Mouse (Mus musculus) testis, adult 2 months (tissue): ENCODE data around the gene Akap5. TPM values are rescaled to one million over a fixed set of nuclear protein-coding genes. Genes with fewer than 3 reads are reported as not detected.

ENCODE experiments used
- H3K27ac ChIP-seq: fragments of 200-500 bp; 2 replicates; pipeline ENCODE4 v1.5.1; 2012; ENCODE audit warnings: low read depth, low read length; ENCODE audit not compliant: control insufficient read depth, insufficient read depth
- H3K27me3 ChIP-seq: fragments of 200-500 bp; 2 replicates; pipeline ENCODE4 v1.6.1; 2012; ENCODE audit warnings: mild to moderate bottlenecking, low read length, moderate library complexity; ENCODE audit not compliant: control insufficient read depth, insufficient read depth
- H3K36me3 ChIP-seq: fragments of 200-500 bp; 2 replicates; pipeline ENCODE4 v1.6.1; 2012; ENCODE audit warnings: mild to moderate bottlenecking, low read length; ENCODE audit not compliant: control insufficient read depth, insufficient read depth
- H3K4me1 ChIP-seq: fragments of 200-500 bp; 2 replicates; pipeline ENCODE4 v1.6.1; 2012; ENCODE audit warnings: low read length; ENCODE audit not compliant: control insufficient read depth, insufficient read depth
- H3K4me3 ChIP-seq: fragments of 200-500 bp; 2 replicates; pipeline ENCODE4 v1.5.1; 2012; ENCODE audit warnings: low read depth, mild to moderate bottlenecking, low read length, moderate library complexity, mixed read lengths; ENCODE audit not compliant: control insufficient read depth
- CTCF ChIP-seq: fragments of 200-500 bp; IDR thresholded peaks from 2 replicates; pipeline ENCODE4 v1.5.1; 2012; ENCODE audit warnings: low read depth, mild to moderate bottlenecking, inconsistent platforms, low read length, moderate library complexity; ENCODE audit not compliant: control insufficient read depth, insufficient read depth, insufficient replicate concordance
- POLR2A ChIP-seq: fragments of 200-500 bp; IDR thresholded peaks from 2 replicates; pipeline ENCODE4 v1.6.1; 2012; ENCODE audit warnings: low read depth, mild to moderate bottlenecking, inconsistent platforms, low read length, moderate library complexity; ENCODE audit not compliant: control insufficient read depth
- polyA plus RNA-seq: library from polyadenylated mRNA; depleted of rRNA; stranded (reverse); fragments of >200 nt; gene quantifications from 2 replicates; pipeline ENCODE4 v1.2.3, GENCODE M21; 2012; rRNA removed

The Akap5 gene
- 0.16 TPM in 2 replicates for polyA plus RNA-seq

DNA sequence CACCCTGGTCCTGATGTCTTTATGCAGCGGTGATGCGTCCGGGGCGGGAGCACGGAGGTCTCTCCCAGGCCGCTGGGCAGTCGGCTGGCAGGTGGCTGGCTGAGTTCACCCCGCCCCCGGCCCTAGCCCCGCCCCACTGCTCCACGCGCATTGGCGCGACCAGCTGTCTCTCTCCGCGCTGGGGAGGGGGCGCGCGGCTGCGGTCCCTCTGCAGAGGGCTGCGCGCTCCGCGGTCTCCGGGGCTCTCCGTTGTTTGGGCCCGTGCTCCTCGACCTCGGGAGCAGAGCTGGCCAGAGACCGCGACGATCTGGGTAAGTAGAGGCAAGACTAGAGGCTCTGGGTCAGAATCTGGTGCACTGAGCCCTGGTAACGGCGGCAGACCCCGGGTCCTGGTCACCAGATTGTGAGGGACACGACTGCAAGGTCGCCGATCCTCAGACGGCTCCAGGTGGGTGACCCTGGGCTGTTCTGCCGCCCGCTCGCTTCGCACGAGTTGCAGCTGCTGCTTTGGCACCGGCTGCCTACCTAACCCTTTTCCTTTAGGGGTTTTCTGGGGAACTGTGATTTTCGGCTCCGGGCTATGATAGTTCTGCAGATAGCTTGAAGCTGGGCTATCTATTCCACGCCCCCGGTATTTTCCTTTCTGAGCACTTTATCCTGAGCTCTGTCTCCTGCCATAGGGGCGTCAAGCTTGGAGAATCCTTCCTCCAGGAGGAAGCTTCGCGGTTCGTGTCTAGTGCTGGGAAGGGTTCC lies at the start of gene Akap5:
Gene Akap5 (plus strand): TSS at position 213 of the 753 bp plus-strand sequence.
- H3K27me3 ChIP-seq, result no peaks in the 10 kb centered on the region
- TF ChIP-seq POLR2A (no peak), CTCF (no peak)
- H3K27ac ChIP-seq, result no peak within 1 kb of the TSS
- H3K4me3 ChIP-seq, result peak within 1 kb of the TSS; percentile 88
- peaks cover 15% of the 10 kb centered on the region for H3K4me1 ChIP-seq
- no peaks in the 10 kb centered on the region for H3K36me3 ChIP-seq

DNA sequence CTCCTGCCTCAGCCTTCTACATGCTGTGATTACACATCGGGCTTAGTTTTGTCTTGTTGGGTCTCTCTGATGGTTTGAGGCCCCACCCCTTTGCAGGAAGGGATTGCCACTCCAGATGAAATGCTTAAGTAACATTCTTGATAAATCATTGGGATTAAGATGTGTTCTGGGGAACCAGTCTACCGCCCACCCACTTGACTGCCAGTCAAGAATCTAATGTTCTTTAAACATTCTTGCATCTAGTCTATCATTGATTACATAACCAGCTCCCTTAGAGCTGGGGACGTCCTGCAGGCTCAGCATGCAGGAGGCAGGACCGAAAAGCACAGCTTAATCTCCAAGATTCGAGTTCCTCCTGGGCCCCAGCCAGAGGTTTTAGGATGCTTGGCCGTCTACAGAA lies 46.5 kb upstream of the Akap5 start:
- Histone ChIP-seq H3K4me1 (peaks cover 2% of the 10 kb centered on the region; the same call in 1 of the 2 replicates), H3K27me3 (no peaks in the 10 kb centered on the region), H3K36me3 (no peaks in the 10 kb centered on the region), H3K4me3 (no peak overlapping the region), H3K27ac (no peak overlapping the region)
- TF ChIP-seq CTCF (no peak), POLR2A (no peak)

DNA sequence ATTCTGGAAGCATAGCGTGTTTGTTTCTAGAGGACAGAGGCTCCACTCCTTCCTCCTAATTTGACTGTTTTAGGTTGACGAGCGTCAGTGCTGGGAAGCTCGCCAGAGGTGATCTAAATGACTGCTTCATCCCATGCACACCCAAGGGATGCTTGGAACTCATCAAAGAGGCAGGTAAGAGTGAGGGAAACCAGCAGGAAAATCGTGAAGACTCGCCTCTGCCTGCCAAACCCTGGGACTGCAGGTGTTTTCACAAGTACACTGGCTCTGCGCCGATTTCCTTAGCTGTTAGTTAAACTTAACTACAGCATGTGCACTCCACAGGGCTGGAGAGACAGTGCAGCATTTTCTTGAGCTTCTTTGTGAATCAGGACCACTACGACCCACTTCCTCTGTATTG lies 44.1 kb upstream of the Akap5 start:
- TF ChIP-seq POLR2A (no peak), CTCF (no peak)
- Histone ChIP-seq H3K4me3 (no peak overlapping the region), H3K36me3 (no peaks in the 10 kb centered on the region), H3K27me3 (no peaks in the 10 kb centered on the region), H3K4me1 (peaks cover 2% of the 10 kb centered on the region; the same call in 1 of the 2 replicates), H3K27ac (no peak overlapping the region)

DNA sequence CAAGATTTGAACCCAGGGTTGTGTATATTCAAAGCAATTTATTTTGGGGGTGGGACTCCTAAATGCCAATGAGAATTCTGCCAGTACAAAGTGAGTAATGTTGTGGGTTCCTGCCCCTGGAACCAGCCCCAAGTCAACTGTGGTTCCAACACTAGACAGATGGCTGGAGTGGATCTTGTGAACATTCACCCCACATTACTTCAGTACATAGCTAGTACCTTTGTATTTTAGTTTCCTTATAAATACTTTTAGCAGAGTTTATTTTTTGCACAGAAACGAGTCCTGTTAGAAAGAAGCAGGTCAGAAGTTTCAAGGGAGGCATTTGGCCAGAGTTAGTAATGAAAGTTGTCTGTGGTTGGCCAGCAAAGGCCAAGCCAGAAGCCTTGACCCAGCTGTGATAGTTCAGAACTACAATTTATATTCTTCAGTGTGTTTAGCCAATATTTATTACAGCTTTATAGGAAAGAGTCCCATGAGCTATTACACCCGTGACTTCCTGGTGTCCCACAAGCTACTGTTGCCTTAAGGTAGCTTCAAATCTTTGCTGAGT lies 43.5 kb upstream of the Akap5 start:
- H3K27ac ChIP-seq, result no peak overlapping the region
- no peak overlapping the region for H3K4me3 ChIP-seq
- H3K27me3 ChIP-seq, result no peaks in the 10 kb centered on the region
- peaks cover 2% of the 10 kb centered on the region; the same call in 1 of the 2 replicates for H3K4me1 ChIP-seq
- no peaks in the 10 kb centered on the region for H3K36me3 ChIP-seq
- no peak for TF ChIP-seq POLR2A

DNA sequence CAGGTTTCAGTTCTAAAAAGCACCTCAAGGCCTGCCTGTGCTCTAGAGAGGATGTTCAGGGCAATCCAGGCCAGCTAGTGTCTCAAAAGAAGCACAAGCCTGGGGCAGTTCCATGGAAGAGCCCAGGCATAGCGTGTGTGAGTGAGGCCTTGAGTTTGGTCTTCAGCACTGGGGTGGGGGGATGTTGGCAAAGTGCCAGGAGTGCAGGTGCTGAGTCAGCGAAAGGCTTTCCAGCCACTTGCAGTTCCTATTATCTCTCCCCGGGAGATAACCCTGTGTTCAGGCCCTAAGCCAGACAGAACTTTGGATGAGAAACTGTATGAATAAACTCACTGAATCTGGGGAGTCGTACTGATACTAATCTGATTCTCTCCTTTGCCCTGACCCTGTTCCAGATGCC lies 42.6 kb upstream of the Akap5 start:
- no peaks in the 10 kb centered on the region for H3K4me1 ChIP-seq
- H3K27me3 ChIP-seq, result no peaks in the 10 kb centered on the region
- H3K4me3 ChIP-seq, result no peak overlapping the region
- H3K27ac ChIP-seq, result no peak overlapping the region
- no peaks in the 10 kb centered on the region for H3K36me3 ChIP-seq
- no peak for TF ChIP-seq CTCF
- TF ChIP-seq POLR2A, result no peak

DNA sequence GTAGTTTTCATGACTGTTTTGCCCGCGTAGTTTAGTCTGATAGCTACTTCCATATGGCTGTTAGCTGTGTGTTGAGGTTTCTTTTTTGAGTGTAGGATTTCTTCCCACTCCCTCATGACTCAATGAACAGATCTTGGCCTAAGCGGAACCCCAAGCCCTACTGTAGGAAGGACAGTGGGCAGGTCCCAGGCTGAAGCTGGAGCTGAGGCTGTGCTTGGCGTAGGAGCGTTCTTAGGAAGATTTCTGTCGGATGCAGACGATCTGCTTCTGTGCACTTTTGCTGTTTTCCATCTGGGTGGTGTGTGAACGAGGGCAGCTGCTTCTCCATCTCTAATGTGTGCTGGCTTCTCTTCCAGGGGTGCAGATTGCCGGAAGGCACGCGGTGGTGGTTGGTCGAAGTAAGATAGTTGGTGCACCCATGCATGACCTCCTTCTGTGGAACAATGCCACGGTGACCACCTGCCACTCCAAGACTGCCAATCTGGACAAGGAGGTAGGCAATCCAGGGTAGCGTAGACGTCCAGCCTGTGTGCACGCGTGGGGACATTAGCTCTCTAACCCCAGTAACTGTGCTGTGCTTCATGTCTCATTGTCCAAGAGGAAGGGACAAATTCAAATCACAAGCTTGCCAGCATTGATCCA lies 42.0 kb upstream of the Akap5 start:
- no peak overlapping the region for H3K27ac ChIP-seq
- no peak overlapping the region for H3K4me3 ChIP-seq
- no peaks in the 10 kb centered on the region for H3K4me1 ChIP-seq
- no peaks in the 10 kb centered on the region for H3K27me3 ChIP-seq
- TF ChIP-seq CTCF (no peak), POLR2A (no peak)
- no peaks in the 10 kb centered on the region for H3K36me3 ChIP-seq

DNA sequence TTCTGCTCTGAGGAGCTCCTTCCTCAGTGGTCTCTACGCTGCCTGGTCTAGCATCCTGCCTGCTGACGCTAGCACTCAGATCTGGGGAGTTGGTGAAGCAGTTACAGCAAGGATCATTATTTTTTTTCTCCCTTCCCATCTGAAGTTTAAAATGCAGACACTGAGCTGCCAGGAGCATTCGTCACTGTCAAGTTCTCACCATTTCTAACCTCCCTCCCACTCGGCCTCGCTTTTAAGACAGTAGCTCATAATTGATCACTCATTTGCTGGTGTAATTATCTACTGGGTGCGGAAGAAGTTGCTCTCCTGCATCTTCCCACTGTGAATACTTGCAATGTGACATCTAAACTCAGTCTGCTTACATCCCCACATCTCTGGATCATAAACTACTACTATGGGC lies 39.3 kb upstream of the Akap5 start:
- Histone ChIP-seq H3K4me3 (no peak overlapping the region), H3K27me3 (no peaks in the 10 kb centered on the region), H3K36me3 (no peaks in the 10 kb centered on the region), H3K27ac (no peak overlapping the region), H3K4me1 (peaks cover 2% of the 10 kb centered on the region; the same call in 1 of the 2 replicates)
- TF ChIP-seq CTCF (no peak), POLR2A (no peak)

DNA sequence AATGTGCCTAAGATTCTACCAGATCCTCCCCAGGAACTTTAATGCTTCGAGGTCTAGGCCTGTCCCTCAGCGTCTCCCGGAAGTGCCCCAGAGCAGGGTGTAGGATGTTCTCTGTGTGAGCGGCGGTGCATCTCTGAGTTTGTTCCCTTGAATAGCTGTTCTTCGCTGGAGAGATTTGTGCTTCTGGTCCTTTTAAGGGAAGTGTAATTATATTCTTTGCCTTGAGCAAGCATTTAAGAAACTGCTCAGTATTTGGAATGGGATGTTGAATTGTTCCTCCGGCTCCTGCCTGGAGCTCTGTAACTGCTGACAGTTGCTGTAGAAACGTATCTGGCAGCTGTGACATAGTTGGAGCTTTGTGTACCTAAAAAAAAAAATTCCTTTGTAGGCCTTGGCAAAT lies 36.7 kb upstream of the Akap5 start:
- Histone ChIP-seq H3K4me3 (no peak overlapping the region), H3K36me3 (no peaks in the 10 kb centered on the region), H3K27ac (no peak overlapping the region), H3K4me1 (peaks cover 2% of the 10 kb centered on the region; the same call in 1 of the 2 replicates), H3K27me3 (no peaks in the 10 kb centered on the region)
- no peak for TF ChIP-seq POLR2A
- no peak for TF ChIP-seq CTCF
